Mouse (Mus musculus) lung, postnatal 0 days (tissue): ENCODE measurements around the gene Gramd2.

Experiments
- CTCF ChIP-seq: IDR thresholded peaks from 2 replicates; pipeline ENCODE4 v1.5.1; 2016; ENCODE audit warnings: antibody characterized with exemption, mild to moderate bottlenecking
- EP300 ChIP-seq: IDR thresholded peaks from 2 replicates; pipeline ENCODE4 v1.6.1; 2016; ENCODE audit warnings: antibody characterized with exemption, mild to moderate bottlenecking, control low read depth

- TF ChIP-seq EP300, result peak; percentile 38; the same call in 1 of the 2 replicates
- TF ChIP-seq CTCF, result no peak; the same call in 1 of the 2 replicates
Observed at GRCm38 (mm10) chr9:59718237-59718636, 38.3 kb downstream of the Gramd2 start.
